ENCODE assay signal across 26 mouse cellular contexts in the genomic region with DNA sequence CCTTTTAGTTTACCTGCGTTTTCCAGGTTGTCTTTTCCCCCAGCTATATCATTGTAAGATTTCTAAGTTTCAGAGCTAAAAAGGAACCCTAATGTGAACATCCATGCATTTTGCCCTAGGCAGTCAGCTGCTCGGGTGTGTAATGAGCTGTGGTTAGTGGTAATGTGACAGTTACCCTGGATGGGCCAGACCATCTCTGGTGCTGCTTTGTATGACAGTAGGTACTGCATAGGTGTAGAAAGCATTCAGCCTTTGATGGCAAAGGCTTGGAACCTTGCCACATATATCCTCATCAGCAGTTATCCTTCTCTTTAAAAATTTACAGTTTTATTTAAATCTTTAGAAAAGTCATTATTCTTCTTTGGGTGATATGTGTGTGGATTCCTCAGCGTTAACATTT.
DNase-seq lines count a peak whose midpoint lies in the region; ATAC-seq lines count a peak whose summit lies in the region.
"Had no signal": no experiment of that assay in that cellular context is flagged by ENCODE, and none has a peak within 500 bp of the region (broad histone marks: within the 10 kb centered on the region; RNA-seq: fewer than 3 reads in every experiment).

No protein-coding gene starts in this region.

- no peak overlapping the region for H3K9ac ChIP-seq in neural tube, embryonic 12.5 days
- no peak overlapping the region for H3K9ac ChIP-seq in hindbrain, embryonic 14.5 days
- H3K9ac ChIP-seq in midbrain, embryonic 15.5 days, result no peak overlapping the region
- H3K9ac ChIP-seq in liver, embryonic 12.5 days, result no peak overlapping the region
- H3K9ac ChIP-seq: embryonic facial prominence, embryonic 12.5 days; heart, embryonic 15.5 days; kidney, embryonic 15.5 days; limb, embryonic 12.5 days; liver, embryonic 13.5 days; lung, embryonic 14.5 days had no signal

- peak; percentile 71 for ATAC-seq in neural tube, embryonic 12.5 days (ENCODE audit: low FRiP score, low read depth)
- no peak for ATAC-seq in hindbrain, embryonic 14.5 days (ENCODE audit: low FRiP score)
- no peak; the same call in 1 of the 2 replicates for ATAC-seq in midbrain, embryonic 15.5 days (replicated peaks)
- ATAC-seq in megakaryocyte progenitor cell, adult 5-6 weeks (replicated peaks; ENCODE audit: poor library complexity), result no peak
- ATAC-seq in liver, embryonic 12.5 days, result no peak
- ATAC-seq: intestine, embryonic 16.5 days had no signal

- H3K9me3 ChIP-seq in neural tube, embryonic 12.5 days, result no peaks in the 10 kb centered on the region
- H3K9me3 ChIP-seq in hindbrain, embryonic 14.5 days (ENCODE audit: control insufficient read depth, low read length), result no peaks in the 10 kb centered on the region
- H3K9me3 ChIP-seq in midbrain, embryonic 15.5 days, result no peaks in the 10 kb centered on the region
- no peaks in the 10 kb centered on the region for H3K9me3 ChIP-seq in liver, embryonic 12.5 days (replicated peaks)
- H3K9me3 ChIP-seq: embryonic facial prominence, embryonic 12.5 days; heart, embryonic 15.5 days; kidney, embryonic 15.5 days; limb, embryonic 12.5 days; liver, embryonic 13.5 days had no signal

- no peaks in the 10 kb centered on the region for H3K36me3 ChIP-seq in neural tube, embryonic 12.5 days
- no peaks in the 10 kb centered on the region for H3K36me3 ChIP-seq in hindbrain, embryonic 14.5 days (replicated peaks; ENCODE audit: control insufficient read depth, insufficient read depth)
- no peaks in the 10 kb centered on the region for H3K36me3 ChIP-seq in midbrain, embryonic 15.5 days (replicated peaks)
- H3K36me3 ChIP-seq in liver, embryonic 12.5 days, result no peaks in the 10 kb centered on the region
- H3K36me3 ChIP-seq: embryonic facial prominence, embryonic 12.5 days; heart, embryonic 15.5 days; kidney, embryonic 15.5 days; limb, embryonic 12.5 days; liver, embryonic 13.5 days had no signal

- 66% methylated on average over 3 of the region's 3 CpGs for WGBS in neural tube, embryonic 12.5 days
- WGBS in hindbrain, embryonic 14.5 days, result 55% methylated on average over 3 of the region's 3 CpGs
- WGBS in midbrain, embryonic 15.5 days, result 59% methylated on average over 3 of the region's 3 CpGs
- WGBS in liver, embryonic 12.5 days (ENCODE audit: insufficient replicate concordance), result 50% methylated on average over 3 of the region's 3 CpGs

- no peak overlapping the region for H3K4me2 ChIP-seq in neural tube, embryonic 12.5 days (replicated peaks)
- no peak overlapping the region; the same call in 1 of the 2 replicates for H3K4me2 ChIP-seq in hindbrain, embryonic 14.5 days (replicated peaks)
- H3K4me2 ChIP-seq in midbrain, embryonic 15.5 days, result no peak overlapping the region
- H3K4me2 ChIP-seq in liver, embryonic 12.5 days, result no peak overlapping the region
- H3K4me2 ChIP-seq: embryonic facial prominence, embryonic 12.5 days; heart, embryonic 15.5 days; kidney, embryonic 15.5 days; limb, embryonic 12.5 days; liver, embryonic 13.5 days; lung, embryonic 14.5 days had no signal

- no peak for DNase-seq in neural tube, embryonic 10.5 days (ENCODE audit: extremely low spot score, low spot score)
- DNase-seq in hindbrain, embryonic 14.5 days (ENCODE audit: low spot score), result no peak
- no peak for DNase-seq in right cerebral cortex, postnatal 25 days
- no peak for DNase-seq in kidney, postnatal 10 days
- DNase-seq: adrenal gland, adult 2 months; B cell, adult 2 months; cerebellum, adult 9-11 months; gastrocnemius, postnatal 14 days; heart, adult 18-20 months; heart, postnatal 4 days; liver, embryonic 13.5 days; lung, embryonic 14.5 days; lung, postnatal 36 days; right cerebral cortex, postnatal 4 days; thymus, postnatal 14 days had no signal

- no peaks in the 10 kb centered on the region for H3K27me3 ChIP-seq in neural tube, embryonic 12.5 days (replicated peaks)
- no peaks in the 10 kb centered on the region for H3K27me3 ChIP-seq in hindbrain, embryonic 14.5 days (ENCODE audit: control insufficient read depth, insufficient read depth, low read length)
- no peaks in the 10 kb centered on the region for H3K27me3 ChIP-seq in midbrain, embryonic 15.5 days (replicated peaks)
- no peaks in the 10 kb centered on the region for H3K27me3 ChIP-seq in liver, embryonic 12.5 days (replicated peaks)
- H3K27me3 ChIP-seq: embryonic facial prominence, embryonic 12.5 days; heart, embryonic 15.5 days; kidney, embryonic 15.5 days; liver, embryonic 13.5 days had no signal

- H3K4me3 ChIP-seq in neural tube, embryonic 12.5 days, result no peak overlapping the region
- H3K4me3 ChIP-seq in hindbrain, embryonic 14.5 days (replicated peaks; ENCODE audit: low read length), result no peak overlapping the region
- no peak overlapping the region for H3K4me3 ChIP-seq in midbrain, embryonic 15.5 days
- H3K4me3 ChIP-seq in liver, embryonic 12.5 days, result no peak overlapping the region
- H3K4me3 ChIP-seq: embryonic facial prominence, embryonic 12.5 days; erythroblast, embryonic 14.5 days; heart, embryonic 15.5 days; kidney, embryonic 15.5 days; limb, embryonic 12.5 days; liver, embryonic 13.5 days had no signal

- H3K4me1 ChIP-seq in neural tube, embryonic 12.5 days, result peaks cover 16% of the 10 kb centered on the region; the same call in 1 of the 2 replicates
- H3K4me1 ChIP-seq in hindbrain, embryonic 14.5 days (replicated peaks; ENCODE audit: control insufficient read depth, insufficient read depth, low read length), result peaks cover 31% of the 10 kb centered on the region
- H3K4me1 ChIP-seq in midbrain, embryonic 15.5 days, result peaks cover 31% of the 10 kb centered on the region
- no peaks in the 10 kb centered on the region for H3K4me1 ChIP-seq in liver, embryonic 12.5 days
- H3K4me1 ChIP-seq: embryonic facial prominence, embryonic 12.5 days; heart, embryonic 15.5 days; kidney, embryonic 15.5 days; limb, embryonic 12.5 days; liver, embryonic 13.5 days had no signal

- no peak overlapping the region for H3K27ac ChIP-seq in neural tube, embryonic 12.5 days
- peak overlapping the region; percentile 91 for H3K27ac ChIP-seq in hindbrain, embryonic 14.5 days
- H3K27ac ChIP-seq in midbrain, embryonic 15.5 days, result peak overlapping the region; percentile 78
- no peak overlapping the region for H3K27ac ChIP-seq in liver, embryonic 12.5 days
- H3K27ac ChIP-seq: embryonic facial prominence, embryonic 12.5 days; heart, embryonic 15.5 days; kidney, embryonic 15.5 days; limb, embryonic 12.5 days; liver, embryonic 13.5 days; stomach, postnatal 0 days had no signal

Comparison
In these comparisons a context has a peak if more than half of its experiments do, and no peak if none do; other contexts are left out.
1. H3K27ac ChIP-seq: peak in hindbrain, embryonic 14.5 days (single experiment) and midbrain, embryonic 15.5 days (single experiment); none in neural tube, embryonic 12.5 days (single experiment) and liver, embryonic 12.5 days (single experiment).